Mouse (Mus musculus) c-Kit-positive CD71-negative TER-119-negative erythroid progenitor cells, embryonic 14.5 days (primary cell): Measurements from ENCODE around the gene Gnb1.

Experiments
- DNase-seq: peaks from one replicate; pipeline ENCODE4 v3.0.0-alpha.2; 2013; ENCODE audit warnings: low read depth

Gene Gnb1

DNA sequence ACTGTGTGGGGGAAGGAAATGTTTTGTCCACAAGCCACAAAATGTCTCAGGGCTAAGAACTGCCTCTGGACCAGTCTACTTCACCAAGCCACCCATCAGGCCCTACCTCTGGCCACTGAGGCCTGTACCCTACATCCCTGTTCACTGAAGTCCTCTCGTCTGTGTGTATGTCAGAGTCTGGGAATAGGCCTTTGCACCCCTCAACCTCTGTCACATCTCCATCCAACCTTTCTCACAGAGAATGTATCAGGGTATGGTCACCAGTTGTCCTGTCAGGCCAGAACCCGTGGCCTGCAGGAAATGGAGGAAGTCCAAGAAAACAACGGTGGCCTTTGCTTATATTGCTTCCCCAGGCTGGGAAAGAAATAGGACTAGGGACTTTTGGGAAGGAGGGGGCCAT lies 5.6 kb upstream of the Gnb1 start:
- DNase-seq, result no peak

DNA sequence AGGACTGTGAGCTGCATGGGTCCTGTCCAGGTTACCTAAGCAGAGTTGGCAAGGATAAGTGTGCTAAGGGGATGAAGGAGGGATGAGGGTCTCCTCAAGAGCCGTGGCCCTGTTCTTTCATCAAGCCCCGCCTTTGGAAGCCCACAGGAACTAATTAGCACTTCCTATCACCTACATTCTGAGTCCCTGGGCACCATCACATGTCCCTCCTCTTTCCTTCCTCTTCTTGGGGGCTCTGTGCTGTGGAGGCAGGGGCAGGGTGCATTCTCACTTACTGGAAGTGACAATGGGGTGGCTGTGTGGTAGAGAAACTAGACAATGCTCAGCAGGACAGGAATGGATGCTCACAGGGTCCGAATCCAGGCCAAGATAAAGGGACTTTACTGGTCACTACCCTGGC lies 3.4 kb upstream of the Gnb1 start:
- no peak for DNase-seq

DNA sequence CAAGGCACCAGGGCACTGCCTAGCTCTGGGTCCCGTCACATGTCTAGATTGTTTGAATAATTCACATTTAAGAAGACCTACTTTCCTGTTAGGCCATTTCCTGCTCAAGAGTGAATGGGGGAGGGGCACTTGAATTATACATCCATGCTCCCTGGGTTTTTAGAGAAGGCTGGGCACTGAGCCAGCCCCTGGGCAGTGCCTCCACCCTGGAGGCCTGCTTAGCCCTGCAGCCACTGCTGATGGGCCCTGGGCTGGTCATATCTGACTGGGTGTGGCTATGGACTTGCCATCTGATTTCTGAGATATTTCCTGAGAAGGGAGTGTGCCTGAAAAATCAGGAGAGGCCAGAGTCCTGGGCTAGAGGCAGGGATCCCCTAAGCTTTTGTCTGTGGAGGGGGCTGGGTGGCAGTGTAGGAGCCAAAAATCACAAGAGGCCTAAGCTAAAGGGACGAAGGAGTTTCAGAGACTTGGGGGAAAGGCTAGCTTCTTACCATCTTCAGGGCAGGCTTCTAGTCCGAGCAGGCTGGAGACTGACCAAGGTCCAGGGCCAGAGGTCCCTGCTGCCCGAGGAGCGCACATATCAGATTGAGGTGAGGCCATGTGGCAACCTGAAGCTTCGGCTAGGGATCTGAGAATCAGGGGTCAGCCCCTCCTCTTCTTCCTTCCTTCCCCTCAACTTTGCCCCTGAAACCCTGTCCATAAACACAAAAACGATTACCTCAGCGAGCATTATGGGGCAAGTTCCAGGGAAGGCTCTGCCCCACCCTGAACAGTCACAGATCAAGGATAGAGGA lies 2.7 kb upstream of the Gnb1 start:
- no peak for DNase-seq

DNA sequence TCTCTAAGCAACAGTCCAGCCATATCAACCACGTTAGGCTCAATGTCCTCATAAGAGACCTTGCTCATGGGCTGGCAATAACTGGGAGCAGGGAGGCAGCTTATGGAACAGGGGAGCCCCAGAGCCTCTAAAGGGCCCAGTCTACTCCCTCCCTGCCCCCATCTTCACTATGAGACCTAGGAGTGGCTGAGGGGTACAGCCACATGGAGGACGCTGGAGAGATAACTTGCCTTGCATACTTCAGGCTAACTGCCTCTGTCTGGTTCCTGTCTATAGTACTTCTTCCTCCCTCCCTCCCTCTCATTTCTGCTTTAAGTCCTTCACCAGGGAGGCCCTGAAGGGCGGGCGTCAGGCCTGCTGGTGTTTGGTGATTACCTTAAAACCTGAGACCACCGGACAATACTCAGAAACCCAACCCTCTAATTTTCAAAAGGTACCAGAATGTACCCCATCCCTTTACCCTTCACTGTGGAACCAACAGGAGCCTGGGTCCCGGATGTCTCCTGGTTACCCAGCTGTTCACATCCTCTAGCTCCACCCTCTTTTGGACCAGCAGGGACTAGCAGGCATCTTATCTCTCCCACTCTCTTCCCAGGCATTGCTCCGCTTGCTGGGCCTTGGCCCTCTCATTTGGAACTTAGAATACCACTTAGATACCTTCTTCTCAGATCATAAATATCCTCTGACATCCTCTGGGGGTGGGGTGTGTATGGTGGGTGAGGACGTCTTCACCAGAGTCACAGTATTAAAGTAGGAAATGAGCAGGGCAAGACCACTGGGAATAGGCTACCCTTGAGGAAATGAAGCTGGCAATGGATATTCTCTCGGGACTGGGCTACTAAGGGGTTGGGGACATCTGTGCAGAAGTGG lies 1.8 kb upstream of the Gnb1 start:
- no peak for DNase-seq

DNA sequence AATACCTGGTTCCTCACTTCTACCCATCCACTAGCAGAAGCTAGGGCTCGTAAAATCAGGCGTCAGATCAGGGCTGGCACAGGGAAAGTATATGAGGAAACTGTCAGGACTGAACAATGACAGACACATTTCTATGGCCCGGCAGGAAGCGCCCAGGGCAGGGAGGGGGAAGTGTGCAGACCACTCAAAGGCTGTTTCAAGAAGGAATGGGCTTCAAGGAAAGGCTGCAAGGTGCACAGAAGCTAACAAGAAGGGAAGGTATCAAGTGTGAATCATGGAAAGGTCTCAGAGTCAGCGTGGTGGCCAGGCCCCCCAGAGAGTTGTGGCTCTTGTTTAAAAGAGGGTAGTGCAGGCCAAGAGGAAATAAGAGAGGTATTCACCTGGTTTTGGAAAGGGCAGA lies 705 bp upstream of the Gnb1 start:
- no peak for DNase-seq

DNA sequence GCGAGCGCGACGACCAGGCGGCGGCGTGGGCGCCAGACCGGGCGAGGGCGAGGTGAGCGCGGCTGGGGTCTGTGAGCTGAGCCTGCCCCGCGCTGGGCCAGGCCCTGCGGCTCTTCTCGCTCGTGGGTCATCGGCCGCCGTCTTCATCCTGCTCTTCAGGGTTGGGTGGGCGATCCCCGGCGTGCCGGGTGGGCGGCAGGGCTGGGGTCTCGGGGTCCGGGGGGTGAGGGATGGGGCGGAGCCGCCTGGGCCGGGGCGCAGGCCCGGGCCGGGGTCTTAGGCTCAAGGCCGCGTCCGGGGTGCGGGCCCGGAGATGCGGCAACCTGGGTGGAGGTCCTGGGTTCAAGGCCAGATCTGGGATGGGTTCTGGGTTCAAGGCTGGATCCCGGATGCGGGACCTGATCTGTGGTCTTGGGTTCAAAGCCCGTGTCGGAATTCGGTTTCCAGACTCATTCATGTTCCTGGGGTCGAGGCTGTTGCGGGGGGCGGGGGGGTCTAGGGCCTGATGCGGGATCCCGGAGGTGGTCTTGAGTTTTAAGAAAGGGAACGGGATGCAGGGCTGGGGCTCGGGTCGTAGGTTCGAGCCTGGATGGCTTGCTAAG lies 469 bp downstream of the Gnb1 start:
- no peak for DNase-seq

DNA sequence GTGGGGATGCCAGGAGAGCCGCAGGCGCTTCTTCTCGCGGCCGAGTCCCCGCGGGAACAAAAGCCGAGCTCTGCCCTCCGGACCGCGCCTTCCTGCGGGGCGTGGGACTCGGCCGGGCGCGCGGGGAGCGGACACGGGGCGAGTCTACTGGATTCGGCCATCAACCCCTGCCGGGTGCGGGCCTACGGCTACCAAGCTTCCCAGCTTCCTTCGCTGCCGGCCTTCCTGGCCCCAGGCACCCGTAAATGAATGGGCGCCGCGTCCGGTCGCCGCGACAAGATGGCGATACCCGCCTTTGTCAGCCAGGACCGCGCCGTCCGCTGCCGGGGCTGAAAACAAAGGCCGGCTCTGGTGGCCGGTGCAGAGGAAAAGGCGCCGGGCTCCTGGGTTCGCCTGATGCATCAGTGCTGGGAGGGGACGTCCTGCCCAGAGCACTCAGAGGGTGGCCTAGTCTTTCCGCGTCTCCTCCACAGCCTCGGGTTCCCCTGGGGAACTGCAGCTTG lies 1.0 kb downstream of the Gnb1 start:
- DNase-seq, result no peak

DNA sequence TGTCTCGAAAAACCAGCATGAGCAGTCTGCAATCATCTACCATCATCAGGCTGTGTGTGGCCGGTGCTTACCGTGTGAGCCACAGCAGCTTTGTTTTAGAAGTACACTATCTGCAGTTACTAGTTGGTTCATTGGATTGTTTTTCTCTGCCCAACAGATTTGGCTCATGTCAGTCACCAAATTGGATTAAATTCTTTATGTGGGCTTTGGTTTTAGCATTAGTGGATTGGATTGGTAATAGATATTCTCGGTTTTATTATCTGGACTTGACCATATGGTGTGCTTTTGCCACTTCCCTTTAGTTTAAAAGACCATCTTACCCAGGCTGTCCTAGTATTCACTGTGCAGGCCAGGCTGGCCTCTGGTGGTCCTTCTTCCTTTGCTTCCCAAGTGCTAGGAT lies 3.7 kb downstream of the Gnb1 start:
- no peak for DNase-seq

DNA sequence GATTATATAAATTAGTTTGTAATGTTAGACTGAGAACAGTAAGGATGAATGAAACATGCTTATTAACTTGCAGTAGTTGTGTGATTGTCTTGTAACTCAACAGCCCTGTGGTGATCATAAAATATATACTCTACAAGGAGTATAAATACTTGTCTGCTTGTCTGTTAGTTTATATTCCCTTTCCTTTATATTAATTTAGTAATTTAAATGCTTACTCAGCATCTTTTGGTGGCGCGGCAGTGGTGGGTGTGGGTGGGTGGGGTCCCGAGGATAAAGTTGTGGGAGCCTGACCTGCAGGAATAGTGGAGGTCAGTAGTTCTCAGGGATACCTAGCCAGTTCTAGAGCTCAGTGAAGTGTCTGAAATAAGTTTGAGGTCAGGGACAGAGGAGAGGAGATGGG lies 6.8 kb downstream of the Gnb1 start:
- DNase-seq, result no peak

DNA sequence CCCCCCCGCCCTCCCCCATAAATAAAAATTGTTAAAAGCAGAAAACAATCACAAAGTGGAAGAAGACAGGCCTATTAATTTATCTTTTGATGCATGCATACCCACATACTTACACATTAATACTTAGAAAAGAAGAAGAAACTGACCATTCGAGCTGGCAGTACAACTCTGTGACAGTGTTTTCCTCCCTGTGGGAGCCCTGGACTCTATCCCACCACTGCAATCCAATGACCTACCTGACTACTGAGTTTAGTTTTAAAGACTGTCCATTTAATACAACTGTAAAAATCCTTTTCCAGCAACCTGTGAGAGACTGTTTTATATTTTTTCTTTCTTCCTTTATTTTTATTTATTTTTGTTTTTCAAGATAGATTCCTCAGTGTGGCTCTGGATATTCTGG lies 10.0 kb downstream of the Gnb1 start:
- DNase-seq, result no peak

DNA sequence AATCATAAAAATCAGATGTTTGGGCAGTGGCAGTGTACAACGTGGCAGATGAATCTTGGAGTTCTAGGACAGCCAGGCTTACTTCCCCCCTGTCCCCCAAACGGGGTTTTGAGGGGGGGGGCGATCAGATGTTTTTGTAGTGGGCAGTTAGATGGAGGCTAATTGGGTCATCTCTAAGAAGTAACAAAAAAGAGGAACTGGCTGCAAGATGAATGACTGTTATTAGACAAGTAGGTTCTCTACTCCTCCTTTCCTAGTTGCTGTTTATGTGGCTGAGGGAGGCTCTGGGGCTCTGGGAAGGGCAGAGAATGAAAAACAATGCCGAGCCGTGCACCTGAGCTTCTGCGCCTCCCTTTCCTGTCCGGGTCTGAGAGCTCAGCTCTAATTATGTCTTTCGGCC lies 13.9 kb downstream of the Gnb1 start:
- no peak for DNase-seq

DNA sequence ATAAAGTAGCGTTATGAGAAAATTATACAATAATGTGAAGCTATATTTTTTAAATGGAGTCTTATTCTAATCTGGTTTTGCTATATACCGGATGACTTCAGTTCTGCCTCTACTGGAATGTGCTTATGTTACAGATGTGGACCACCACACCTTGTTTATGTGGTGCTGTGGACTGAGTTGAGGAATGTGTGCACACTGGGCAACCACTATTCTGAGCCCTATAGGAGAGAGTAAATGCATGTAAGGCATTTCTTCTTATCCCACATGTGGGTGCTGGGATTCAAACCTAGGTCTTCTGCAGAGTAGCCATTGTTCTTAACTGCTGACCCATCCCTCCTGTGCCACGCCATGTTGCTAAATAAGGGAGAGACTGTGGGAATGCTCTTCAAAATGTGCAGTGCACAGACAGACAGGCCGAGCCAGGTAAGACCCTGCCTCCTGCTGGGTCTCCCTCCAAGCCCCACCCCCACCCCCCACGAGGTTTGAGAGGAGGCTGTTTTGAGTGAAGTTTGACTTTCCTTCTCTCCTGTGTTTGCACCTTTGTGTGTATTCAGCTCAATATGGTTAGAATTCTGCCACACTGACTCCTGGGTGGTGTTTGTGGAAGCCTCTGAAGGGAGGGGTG lies 14.6 kb downstream of the Gnb1 start:
- DNase-seq, result no peak

DNA sequence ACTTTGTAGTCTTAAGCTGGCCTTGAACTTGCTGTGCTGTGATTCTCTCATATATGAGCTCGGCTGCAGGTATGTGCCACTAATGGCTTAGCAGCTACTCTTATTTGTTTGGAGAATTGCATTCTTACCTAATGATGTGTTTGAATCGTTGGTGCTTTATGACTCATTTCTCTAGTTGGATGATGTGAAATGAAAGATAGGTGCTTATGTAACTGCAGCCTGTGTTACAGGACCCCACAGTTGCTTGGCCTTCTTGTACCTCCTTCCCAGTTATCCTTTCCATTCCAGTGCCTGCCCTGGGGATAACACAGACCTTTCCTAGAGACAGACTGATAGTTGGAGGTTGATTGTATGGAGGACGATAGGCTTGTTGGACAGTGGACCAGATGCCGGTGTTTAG lies 17.5 kb downstream of the Gnb1 start:
- DNase-seq, result no peak

DNA sequence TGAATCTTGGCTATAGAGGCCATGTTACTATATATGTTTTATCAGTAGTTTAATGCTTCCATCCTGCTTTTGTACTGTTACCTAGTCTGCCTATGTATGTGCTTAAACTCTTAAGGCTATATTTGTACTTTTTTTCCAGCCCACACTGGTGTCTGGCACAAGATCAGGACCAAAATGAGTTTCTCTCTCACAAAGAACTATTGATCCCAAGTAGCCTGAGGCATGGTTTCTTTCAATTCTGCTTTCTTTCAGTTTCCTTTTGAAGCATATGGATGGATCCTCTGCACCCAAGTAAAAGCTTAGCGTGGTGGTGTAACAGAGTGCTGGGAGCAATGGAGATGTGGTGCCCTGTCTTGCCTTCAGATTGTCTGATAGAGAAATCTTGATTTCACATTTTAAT lies 19.8 kb downstream of the Gnb1 start:
- DNase-seq, result no peak

DNA sequence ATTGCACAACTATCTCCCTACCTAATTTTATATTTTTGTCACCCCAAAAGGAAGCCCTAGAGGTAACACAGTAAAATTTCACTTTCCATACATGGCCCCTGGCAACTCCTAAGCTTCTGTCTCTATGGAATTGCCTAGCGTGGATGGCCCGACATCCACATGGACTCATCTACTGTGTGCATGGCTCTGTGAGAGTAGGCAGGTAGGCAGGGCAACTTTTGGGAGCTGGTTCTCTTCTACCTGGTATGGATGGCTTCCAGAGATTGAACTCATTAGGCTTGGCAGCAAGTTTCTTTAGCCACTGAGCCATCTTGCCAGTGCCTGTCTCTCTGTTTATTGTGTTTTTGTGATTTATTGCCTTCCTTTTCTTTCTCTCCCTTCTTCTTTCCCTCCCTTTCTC lies 23.6 kb downstream of the Gnb1 start:
- no peak for DNase-seq

DNA sequence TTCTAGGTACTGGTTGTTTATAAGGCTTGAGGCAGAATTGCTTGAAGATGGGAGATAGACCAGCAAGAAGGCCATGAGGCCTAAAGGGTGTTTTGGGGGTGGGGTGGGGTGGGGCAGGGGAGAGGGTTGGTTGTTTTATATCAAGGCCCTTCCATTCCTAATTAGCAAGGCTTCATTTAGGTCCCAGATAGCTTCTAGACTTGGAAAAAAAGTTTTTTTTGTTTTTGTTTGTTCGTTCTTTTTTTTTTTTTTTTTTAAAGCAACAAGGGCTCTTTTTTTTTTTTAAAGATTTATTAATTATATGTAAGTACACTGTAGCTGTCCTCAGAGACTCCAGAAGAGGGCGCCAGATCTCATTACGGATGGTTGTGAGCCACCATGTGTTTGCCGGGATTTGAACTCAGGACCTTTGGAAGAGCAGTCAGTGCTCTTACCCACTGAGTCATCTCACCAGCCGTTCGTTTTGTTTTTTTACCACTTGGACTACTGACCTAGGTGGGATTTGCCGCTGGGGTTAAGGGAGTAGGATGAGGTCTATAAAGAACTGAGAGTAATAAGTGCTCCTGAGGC lies 26.9 kb downstream of the Gnb1 start:
- DNase-seq, result no peak

DNA sequence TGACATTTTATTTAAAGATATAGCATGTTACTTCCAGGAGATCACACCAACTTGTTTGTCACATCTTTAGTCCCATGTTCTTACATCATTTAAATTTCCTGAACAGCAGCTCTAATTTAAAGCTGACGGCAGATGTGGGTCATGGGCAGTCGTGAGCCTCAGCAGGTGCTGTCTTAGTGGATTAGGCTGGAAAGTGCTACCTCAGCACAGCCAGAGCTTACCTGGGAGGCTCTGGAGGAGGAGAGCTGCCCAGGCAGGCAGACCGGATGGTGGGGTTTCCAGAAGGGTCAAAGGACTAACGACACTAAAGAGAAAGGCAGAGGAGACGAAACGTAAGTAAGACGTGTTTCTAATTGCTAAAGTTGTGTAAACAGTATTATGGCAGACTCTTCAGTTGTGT lies 31.2 kb downstream of the Gnb1 start:
- DNase-seq, result no peak

DNA sequence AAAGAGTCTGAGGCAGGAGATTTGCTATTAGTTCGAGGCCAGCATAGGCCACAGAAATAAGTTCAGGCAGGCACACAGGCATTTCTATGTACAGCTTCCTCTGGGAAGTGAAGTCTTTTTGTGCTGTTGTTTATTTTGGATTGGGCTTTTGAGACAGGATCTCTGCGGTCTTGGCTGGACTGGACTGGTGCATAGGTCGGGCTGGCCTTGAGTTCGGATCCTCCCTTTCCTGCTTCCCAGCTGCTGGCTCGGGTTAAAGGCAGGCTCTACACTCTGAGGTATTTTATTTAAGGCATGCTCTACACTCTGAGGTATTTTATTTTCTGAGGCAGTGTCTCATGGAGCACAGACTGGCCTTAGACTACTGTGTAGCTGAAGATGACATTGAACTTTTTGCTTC lies 34.6 kb downstream of the Gnb1 start:
- no peak for DNase-seq

DNA sequence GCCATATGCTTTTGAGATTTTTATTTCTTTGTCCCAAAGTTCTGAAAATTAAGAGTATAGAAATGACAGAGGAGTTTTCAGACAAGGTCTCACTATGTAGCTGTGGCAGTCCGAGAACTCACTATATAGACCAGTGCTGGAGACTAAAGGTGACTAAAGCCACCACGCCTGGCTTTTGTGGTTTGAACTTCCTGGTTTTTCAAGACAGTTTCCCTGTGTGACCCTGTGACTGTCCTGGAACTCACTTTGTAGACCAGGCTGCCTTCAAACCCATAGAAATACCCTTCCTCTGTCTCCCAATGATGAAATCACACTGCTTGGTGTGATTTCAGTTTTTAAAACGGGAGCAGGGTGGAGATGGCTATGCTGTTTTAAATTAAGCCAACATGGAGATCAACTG lies 38.1 kb downstream of the Gnb1 start:
- no peak for DNase-seq

DNA sequence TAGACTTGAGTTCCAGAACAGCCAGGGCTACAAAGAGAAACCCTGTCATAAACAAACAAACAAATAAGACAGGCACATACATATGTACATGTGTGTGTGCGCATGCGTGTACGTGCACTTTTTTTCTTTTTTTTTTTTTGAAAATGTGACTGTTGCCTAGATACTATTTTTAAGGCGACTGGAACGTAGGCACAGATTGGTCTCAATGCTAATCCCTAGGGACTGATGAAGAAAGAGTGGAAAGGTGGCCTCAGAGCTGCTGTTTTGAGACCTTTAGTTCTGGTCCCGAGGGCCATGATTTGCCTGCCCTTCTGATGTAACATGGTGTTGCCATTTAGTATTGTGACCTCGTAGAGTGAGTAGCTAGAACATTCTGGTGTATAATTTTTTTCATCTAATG lies 58.8 kb downstream of the Gnb1 start:
- DNase-seq, result no peak

DNA sequence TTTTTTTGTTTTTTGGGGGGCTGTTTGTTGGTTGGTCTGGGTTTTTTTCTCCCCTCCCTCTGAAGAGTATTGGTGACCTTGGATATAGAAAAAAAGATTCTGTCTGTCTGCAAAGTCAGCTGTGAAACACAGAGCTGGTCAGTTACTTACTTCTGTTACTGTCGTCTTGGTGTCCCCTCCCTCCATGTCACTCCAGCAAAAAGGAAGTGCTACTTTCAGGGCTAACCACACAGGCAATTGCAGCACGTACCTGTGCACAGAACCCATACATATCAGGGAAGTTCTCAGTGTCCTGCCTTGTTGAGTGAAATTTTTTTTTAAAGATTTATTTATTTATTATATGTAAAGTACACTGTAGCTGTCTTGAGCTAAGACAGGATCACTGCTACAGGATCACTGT lies 59.3 kb downstream of the Gnb1 start:
- DNase-seq, result no peak

DNA sequence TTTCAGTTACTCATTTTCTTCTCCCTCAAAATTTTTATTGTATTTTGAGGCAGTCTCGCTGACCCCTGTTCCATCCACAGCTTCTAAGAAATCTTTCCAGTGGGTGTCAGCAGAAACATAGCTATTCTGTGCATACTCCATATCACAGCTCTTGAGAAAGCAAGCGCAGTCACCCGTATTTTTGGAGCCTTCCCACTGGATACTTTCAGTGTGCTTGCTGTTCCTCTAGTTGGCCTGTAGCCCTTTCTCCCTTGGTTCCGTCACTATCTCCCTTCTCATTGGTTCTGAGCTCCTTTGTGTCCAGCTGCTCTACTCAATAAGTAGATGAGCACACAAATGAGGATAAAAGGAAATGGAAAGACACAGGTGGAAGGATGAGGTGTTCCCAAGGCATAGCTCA lies 59.9 kb downstream of the Gnb1 start:
- DNase-seq, result no peak
